Mouse (Mus musculus) intestine, postnatal 0 days (tissue): ENCODE results near the gene Il34. TPM values are rescaled to one million over a fixed set of nuclear protein-coding genes. Genes with fewer than 3 reads are reported as not detected.

Experiments
- ATAC-seq: fragments of 200-750 bp; cut with Nextera tagmentation; 2 replicates; pipeline ENCODE4 v1.8.0; 2017; ENCODE audit warnings: mild to moderate bottlenecking, moderate TSS enrichment, moderate library complexity
- H3K27ac ChIP-seq: fragments of 300-500 bp; sonication (generic); 2 replicates; pipeline ENCODE4 v1.5.1; 2014; ENCODE audit warnings: mild to moderate bottlenecking, low read depth, low read length, moderate library complexity
- H3K27me3 ChIP-seq: fragments of 300-500 bp; sonication (generic); replicated peaks from 2 replicates; pipeline ENCODE4 v1.6.1; 2014; ENCODE audit warnings: low read length, mixed read lengths; ENCODE audit not compliant: control insufficient read depth, insufficient read depth
- H3K36me3 ChIP-seq: fragments of 300-500 bp; sonication (generic); 2 replicates; pipeline ENCODE4 v1.6.1; 2014; ENCODE audit warnings: mild to moderate bottlenecking, moderate library complexity; ENCODE audit not compliant: control insufficient read depth, insufficient read depth
- H3K4me1 ChIP-seq: fragments of 300-500 bp; sonication (generic); replicated peaks from 2 replicates; pipeline ENCODE4 v1.6.1; 2014; ENCODE audit warnings: antibody characterized with exemption, low read length, mixed read lengths; ENCODE audit not compliant: control insufficient read depth, insufficient read depth
- H3K4me2 ChIP-seq: fragments of 300-500 bp; sonication (generic); replicated peaks from 2 replicates; pipeline ENCODE4 v1.6.1; 2014; ENCODE audit warnings: low read depth, mild to moderate bottlenecking, moderate library complexity
- H3K4me3 ChIP-seq: fragments of 300-500 bp; sonication (generic); 2 replicates; pipeline ENCODE4 v1.5.1; 2014; ENCODE audit warnings: low read depth, low read length
- H3K9ac ChIP-seq: fragments of 300-500 bp; sonication (generic); 2 replicates; pipeline ENCODE4 v1.6.1; 2014; ENCODE audit warnings: mild to moderate bottlenecking, low read depth, low read length
- H3K9me3 ChIP-seq: fragments of 300-500 bp; sonication (generic); 2 replicates; pipeline ENCODE4 v1.6.1; 2016; ENCODE audit warnings: mixed run types; ENCODE audit not compliant: control insufficient read depth
- CTCF ChIP-seq: sonication (generic); IDR thresholded peaks from 2 replicates; pipeline ENCODE4 v1.5.1; 2016; ENCODE audit warnings: low read depth, mild to moderate bottlenecking, control low read depth, antibody characterized with exemption, moderate library complexity
- WGBS: fragments of 180-500 bp; shearing (Covaris S2); extraction: QIAGEN DNeasy Blood & Tissue Kit; methylation state at CpG from one replicate; pipeline ENCODE4 v1.1.7; 2014; 5-methylcytosine and 5-hydroxymethylcytosine counted together
- polyA plus RNA-seq: library from polyadenylated mRNA; unstranded; fragments of >200 nt; fragmentation: Nextera tagmentation; extraction: Ambion mirVana; gene quantifications from 2 replicates; pipeline ENCODE4 v1.2.1, GENCODE M21; 2015

Gene Il34
- polyA plus RNA-seq, 1 experiment from 2014 or later, result 3.0 TPM

GRCm38 (mm10) chr8:110804825-110805514 is 754 bp downstream of the Il34 start:
- no peak; the same call in 1 of the 2 replicates for ATAC-seq
- H3K36me3 ChIP-seq, result peaks cover 9% of the 10 kb centered on the region
- H3K9me3 ChIP-seq, result no peaks in the 10 kb centered on the region
- no peaks in the 10 kb centered on the region for H3K27me3 ChIP-seq
- peak overlapping the region; percentile 19; the same call in 1 of the 2 replicates for H3K4me3 ChIP-seq
- no peak overlapping the region for H3K9ac ChIP-seq
- H3K27ac ChIP-seq, result no peak overlapping the region
- TF ChIP-seq CTCF, result no peak
- no peaks in the 10 kb centered on the region for H3K4me1 ChIP-seq
- 36% methylated on average over 3 of the region's 3 CpGs for WGBS
- H3K4me2 ChIP-seq, result peak overlapping the region; percentile 54

GRCm38 (mm10) chr8:110803856-110804255 is 1.9 kb downstream of the Il34 start:
- H3K9ac ChIP-seq, result no peak overlapping the region
- no peaks in the 10 kb centered on the region for H3K27me3 ChIP-seq
- H3K27ac ChIP-seq, result no peak overlapping the region
- 0 out of 2 replicates have a peak, but pooled peaks cover under 1% of the 10 kb centered on the region for H3K36me3 ChIP-seq
- no peak overlapping the region for H3K4me3 ChIP-seq
- TF ChIP-seq CTCF, result no peak
- ATAC-seq, result no peak
- WGBS, result 76% methylated on average over 9 of the region's 9 CpGs
- H3K4me2 ChIP-seq, result no peak overlapping the region
- no peaks in the 10 kb centered on the region for H3K9me3 ChIP-seq
- no peaks in the 10 kb centered on the region for H3K4me1 ChIP-seq

- no peaks in the 10 kb centered on the region for H3K9me3 ChIP-seq
- H3K4me3 ChIP-seq, result no peak overlapping the region
- H3K4me2 ChIP-seq, result no peak overlapping the region
- no peaks in the 10 kb centered on the region for H3K4me1 ChIP-seq
- H3K27me3 ChIP-seq, result no peaks in the 10 kb centered on the region
- 63% methylated on average over 5 of the region's 5 CpGs for WGBS
- no peak overlapping the region for H3K9ac ChIP-seq
- peak; percentile 58; the same call in 1 of the 2 replicates for ATAC-seq
- no peaks in the 10 kb centered on the region for H3K36me3 ChIP-seq
- TF ChIP-seq CTCF, result no peak
- no peak overlapping the region for H3K27ac ChIP-seq
Measured at GRCm38 (mm10) chr8:110802988-110803387, 2.7 kb downstream of the Il34 start.

GRCm38 (mm10) chr8:110797086-110797485 is 8.6 kb downstream of the Il34 start:
- Histone ChIP-seq H3K9me3 (no peaks in the 10 kb centered on the region), H3K27me3 (no peaks in the 10 kb centered on the region), H3K36me3 (no peaks in the 10 kb centered on the region), H3K4me1 (0 out of 2 replicates have a peak, but pooled peaks cover 3% of the 10 kb centered on the region), H3K4me3 (no peak overlapping the region), H3K27ac (no peak overlapping the region), H3K4me2 (no peak overlapping the region), H3K9ac (no peak overlapping the region)
- no peak for ATAC-seq
- no peak for TF ChIP-seq CTCF
- WGBS, result 97% methylated on average over 8 of the region's 8 CpGs

- TF ChIP-seq CTCF, result no peak
- no peaks in the 10 kb centered on the region for H3K27me3 ChIP-seq
- ATAC-seq, result peak; percentile 22; the same call in 1 of the 2 replicates
- no peaks in the 10 kb centered on the region for H3K9me3 ChIP-seq
- peak overlapping the region; percentile 84 for H3K27ac ChIP-seq
- H3K4me3 ChIP-seq, result no peak overlapping the region
- WGBS, result 72% methylated on average over 7 of the region's 7 CpGs
- no peaks in the 10 kb centered on the region for H3K36me3 ChIP-seq
- H3K4me1 ChIP-seq, result 0 out of 2 replicates have a peak, but pooled peaks cover 3% of the 10 kb centered on the region
- no peak overlapping the region; the same call in 1 of the 2 replicates for H3K4me2 ChIP-seq
- no peak overlapping the region for H3K9ac ChIP-seq
Measured at GRCm38 (mm10) chr8:110794363-110794965, 11.3 kb downstream of the Il34 start.

- TF ChIP-seq CTCF, result no peak
- 87% methylated on average over 9 of the region's 9 CpGs for WGBS
- Histone ChIP-seq H3K9me3 (no peaks in the 10 kb centered on the region), H3K27me3 (no peaks in the 10 kb centered on the region), H3K4me2 (peak overlapping the region; percentile 58; the same call in 1 of the 2 replicates), H3K36me3 (no peaks in the 10 kb centered on the region), H3K27ac (peak overlapping the region; percentile 84), H3K4me1 (0 out of 2 replicates have a peak, but pooled peaks cover 3% of the 10 kb centered on the region), H3K9ac (no peak overlapping the region), H3K4me3 (no peak overlapping the region)
- no peak for ATAC-seq
Measured at GRCm38 (mm10) chr8:110793936-110794335, 11.8 kb downstream of the Il34 start.
